Mouse (Mus musculus) cerebellum, postnatal 4 days (tissue): ENCODE data around the gene Loxl1.

Source experiments
- DNase-seq, 2 experiments: peaks; one replicate each; pipeline ENCODE4 v3.0.0; 2022; ENCODE audit warnings: low spot score in 2 of 2, mixed read lengths in 1 of 2

Gene Loxl1

DNA sequence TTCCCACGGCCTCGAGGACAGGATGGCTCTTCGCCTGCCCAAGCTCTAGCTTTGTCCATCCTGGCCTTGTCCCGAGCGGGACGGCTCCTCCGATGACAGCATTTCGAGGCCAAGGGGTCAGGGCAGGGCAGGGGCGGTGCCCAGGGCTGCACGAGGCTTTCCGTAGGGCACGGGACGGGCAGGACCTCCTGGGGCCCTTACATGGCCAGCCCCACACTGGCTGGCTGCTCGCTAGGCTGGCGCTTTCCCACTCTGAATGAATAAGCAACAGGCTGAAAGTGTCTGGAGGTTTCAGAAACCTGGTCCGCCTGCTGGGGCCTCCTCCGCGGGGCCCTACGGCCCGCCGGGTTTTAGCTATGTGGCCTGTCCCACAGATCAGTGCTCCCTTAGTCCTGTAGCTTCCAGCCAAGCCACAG, at the start of gene Loxl1:
Gene Loxl1, minus strand, starts transcription at position 243 of the 416 bp plus-strand sequence.
- DNase-seq = peak in 1 of 2 experiments; percentile 59

DNA sequence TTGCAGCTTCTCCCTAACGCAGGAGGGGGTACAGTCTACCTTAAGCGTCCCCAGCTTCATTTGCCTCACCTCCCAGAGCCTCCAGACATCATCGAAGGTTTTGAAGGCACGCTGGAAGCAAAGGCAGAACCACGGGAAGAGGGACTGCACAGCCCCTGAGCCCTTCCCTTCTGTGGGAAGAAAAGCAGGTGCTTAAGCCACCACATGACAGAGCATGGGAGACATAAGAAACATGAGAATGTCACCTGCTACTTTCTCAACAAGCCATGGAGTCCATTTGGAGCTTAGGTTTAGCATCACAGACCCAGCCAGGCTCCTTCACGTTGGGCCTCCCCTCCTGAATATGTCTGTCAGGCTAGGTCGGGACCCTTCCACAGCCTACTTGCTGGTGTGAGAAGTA, 49.0 kb upstream of the Loxl1 start:
- no peak for DNase-seq

DNA sequence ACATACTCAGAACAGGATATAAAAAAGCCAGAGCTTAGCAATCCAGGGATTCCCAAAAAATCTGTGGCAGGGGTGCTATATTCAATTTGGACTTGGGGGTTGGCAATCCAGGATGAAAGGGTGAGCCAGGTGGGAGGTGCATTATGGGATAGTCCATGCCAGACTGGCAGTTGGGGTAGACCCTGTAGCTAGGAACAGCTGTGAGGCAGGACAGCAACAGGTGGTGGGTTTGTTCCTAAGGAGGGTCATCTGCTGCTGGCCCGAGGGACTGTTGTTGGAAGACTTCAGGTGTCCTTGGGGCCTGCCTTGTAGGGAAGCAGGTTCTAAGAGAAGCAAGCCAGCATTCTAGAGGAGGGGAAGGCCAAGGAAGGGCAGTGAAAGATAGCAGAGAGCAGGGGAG, 48.4 kb upstream of the Loxl1 start:
- DNase-seq = no peak

DNA sequence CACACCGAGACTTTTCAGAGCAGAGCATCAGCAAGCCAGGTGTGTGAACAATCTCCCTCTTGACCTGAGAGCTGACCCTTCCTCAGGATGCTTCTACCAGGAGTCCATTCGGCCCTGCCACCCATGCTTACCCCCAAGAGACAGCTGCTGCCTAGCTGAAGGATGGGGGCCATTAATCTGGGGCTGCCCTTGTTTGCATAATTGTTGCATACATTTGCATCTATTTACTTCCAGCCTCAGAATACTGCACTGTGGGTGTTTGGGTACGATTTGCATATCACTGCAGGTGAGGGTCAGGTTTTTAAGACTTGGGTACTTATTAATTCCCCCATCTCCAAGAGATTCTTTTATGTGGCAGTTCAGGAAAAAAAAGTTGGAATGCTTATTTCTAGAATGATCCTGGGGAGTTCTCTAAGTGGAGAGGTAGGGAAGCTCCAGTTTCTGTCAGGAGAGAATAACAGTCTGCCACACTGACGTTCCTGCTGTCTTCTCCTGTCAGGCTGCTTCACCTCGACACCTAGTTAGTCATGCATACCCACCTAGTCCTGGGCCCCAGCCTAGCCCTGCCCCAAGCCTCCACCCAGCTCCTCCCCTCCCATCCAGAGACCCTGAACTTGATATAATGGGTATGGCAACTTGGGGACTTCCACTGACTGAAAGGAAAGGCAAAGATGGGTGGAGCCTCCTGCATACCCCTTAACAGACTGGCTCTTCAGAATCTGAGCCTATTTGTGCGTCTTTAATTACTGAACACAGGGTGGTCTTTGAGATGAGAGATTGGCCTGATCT, 42.5 kb upstream of the Loxl1 start:
- no peak for DNase-seq

DNA sequence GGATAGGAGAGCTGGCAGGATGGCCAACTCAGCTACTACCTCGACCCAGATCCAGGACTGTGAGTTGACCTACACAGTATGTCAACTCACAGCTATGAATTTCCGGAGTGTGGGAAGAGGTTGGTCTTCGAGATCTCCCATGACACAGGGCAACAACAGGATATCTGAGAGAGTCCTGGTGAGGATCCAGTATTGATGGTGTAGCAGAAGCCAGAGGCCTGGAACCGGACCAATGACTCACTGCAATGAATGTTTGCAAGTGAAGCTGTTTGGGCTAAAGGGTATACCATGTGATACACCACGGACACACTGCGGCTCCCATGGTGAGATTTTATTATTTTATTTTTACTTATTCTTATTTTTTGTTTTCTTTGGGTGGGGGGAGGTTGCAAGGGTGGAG, 41.7 kb upstream of the Loxl1 start:
- no peak for DNase-seq

DNA sequence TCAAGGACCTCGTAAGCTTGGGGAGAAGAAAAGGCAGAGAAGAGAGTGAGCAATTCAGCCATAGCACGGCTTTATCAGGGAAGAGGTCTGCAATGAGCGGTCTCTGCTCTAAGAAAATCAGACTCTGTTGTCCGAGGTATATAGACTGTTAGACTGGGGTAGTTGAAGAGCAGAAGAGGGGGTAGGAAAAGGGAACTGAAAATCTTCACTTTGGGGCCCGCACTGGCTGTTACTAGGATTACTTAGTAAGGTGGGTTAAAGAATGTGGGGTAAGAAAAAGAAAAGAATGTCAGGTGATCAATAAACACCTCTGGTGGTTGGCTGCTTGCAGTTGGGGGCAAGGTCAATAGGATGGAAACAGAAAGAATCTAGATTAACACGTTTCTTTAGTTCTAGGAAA, 40.2 kb upstream of the Loxl1 start:
- no peak for DNase-seq

DNA sequence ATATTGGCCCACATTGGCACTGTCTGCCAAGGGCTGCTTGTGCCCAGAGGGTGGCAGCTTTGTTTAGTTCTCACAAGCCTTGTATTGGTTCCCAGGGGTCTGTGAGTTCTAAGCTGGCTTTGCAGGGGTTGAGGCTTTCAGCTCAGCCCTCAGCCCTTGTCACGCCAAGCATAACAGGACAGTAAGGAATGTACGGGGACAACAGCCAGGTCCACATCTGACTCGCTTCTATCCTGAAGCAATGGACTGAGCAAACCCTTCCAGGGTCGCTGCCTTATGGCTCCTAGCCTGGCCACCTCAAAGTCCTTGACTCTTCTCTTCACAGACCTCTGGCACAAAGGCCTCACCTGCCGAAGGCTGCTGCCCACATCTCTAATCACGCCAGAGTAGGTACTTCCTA, 34.8 kb upstream of the Loxl1 start:
- DNase-seq = no peak

DNA sequence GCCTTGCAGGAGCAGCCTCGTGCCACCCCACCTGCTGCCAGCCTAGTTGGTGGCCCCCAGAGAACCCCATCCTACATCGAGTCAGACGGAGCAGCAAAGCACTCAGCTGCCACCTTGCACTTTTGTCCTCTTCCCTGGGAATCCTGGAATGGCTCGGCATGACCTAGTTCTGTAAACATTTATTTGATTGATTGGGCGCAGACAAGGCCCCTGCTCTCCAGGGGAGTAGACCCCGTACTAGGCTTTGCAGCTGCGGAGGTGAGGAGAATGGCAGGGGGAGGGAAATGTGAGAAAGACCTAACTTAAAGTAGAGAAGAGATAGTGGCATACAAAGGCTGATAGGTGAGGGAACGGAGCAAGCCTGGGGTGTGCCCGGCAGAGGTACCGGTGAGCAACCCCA, 33.5 kb upstream of the Loxl1 start:
- DNase-seq = no peak

DNA sequence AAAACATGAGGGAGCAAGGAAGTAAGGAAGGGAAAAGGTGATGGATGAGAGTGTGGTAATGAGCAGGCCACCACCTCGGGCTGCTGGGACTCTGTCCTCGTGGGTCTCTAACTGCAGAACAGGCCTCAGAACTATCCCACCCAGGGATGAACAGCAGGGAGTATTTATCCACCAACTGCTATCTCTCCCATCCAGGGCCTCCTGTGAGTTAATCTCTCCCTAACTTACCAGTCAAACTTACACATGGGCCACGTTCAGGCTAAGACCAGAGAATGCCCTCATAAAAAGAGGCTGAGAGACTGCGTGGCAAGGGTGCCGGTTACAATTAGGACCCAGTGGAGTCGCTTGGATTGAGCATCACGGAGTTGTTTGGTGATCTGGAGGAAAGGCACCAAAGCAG, 33.0 kb upstream of the Loxl1 start:
- DNase-seq = no peak

DNA sequence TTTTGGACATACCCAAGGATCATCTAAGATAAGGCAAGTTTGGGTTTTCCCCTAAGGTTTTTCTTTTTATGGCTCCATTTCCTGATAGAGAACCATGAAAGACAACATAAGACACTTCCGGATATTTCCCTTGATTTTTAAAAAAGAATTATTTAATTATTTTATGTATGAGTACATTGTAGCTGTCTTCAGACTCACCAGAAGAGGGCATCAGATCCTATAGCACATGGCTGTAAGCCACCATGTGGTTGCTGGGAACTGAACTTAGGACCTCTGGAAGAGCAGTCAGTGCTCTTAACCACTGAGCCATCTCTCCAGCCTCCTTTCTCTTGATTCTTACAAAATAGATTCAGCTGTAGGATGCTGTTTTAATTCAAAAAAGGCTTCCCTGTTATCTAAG, 28.8 kb upstream of the Loxl1 start:
- no peak for DNase-seq

DNA sequence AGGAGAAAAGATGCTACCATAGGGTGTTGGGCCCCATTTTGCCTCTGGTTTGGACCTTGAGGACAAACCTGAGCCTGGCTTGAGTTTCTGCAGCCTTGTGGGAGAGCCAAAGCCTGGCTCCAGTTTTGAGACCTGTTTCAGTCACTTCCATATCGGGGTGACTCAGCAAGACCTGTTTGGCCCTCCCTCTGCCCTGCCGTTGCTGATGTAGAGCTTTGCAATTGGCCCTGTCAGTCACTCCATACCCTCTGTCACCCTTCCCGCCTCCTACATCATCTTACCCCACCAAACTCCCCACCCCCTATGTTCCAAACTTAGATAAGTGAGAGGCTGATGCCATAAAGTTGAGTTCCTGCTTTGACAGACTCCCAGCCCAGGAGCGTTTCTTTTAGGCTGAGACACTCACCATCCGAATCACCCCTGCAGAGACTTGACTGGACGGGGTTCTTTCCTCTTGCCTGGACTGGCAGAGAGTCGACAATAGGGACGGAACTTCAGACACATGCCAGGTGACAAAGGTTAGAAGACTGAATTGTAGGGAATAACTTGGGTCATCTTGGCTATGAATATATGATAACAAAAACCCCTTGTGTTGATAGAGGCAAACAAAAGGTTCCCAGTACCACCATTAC, 23.8 kb upstream of the Loxl1 start:
- no peak for DNase-seq

DNA sequence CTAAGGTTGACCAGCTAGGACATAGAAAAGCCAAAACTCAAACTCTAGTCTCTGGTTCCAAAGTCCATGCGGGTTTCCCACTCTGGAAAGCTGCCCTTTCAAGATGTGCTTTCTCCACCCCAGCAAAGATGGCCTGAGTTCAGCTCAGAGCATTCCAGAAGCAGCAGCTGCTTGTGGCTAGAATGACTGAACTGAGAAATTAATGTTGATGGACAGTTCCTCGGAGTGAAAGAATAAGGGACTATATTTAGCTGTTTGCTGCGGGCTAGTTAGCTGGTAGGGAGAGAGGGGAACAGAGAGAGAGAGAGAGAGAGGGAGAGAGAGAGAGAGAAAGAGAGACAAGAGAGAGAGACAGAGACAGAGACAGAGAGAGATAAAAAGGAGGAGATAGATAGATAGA, 18.3 kb upstream of the Loxl1 start:
- DNase-seq = no peak

DNA sequence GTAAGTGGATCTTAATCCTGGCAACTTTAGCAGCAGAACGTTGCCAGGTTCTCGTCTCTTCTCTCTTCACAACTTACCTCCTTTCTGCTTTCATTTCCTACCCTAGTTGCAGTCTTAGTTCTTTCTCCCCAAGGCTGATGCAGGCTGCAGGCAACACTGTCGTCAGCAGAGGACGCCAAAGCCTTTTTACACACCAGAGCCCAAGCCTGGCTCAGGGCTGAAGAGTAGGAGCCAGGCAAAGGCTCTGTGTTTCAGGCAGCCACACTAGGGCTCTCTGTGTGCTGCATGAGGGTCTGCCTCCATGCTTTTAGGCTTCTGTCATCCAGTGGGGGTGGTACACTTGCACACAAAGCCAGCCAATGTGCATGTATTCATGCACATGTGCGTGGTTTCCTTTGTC, 17.3 kb upstream of the Loxl1 start:
- DNase-seq = peak in 1 of 2 experiments; percentile 73

DNA sequence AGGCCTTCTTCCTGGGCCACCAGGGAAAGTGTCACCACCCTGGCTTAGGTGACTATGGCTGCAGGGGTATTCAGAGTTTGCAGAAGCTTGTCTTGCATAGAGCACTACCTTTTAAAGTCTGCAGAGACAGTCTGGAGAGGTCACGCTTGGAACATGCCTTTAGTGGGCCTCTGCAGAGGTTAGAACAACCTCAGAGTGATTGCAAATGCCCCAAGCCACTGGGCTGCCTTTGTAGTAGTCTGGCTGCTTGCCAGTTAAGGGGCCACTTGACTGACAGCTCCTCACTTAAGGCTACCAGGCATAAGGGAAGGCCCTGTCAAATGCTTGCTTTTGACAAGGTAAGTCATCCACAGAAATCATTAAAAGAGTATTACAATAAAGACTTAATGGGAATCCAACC, 14.4 kb upstream of the Loxl1 start:
- DNase-seq = no peak

DNA sequence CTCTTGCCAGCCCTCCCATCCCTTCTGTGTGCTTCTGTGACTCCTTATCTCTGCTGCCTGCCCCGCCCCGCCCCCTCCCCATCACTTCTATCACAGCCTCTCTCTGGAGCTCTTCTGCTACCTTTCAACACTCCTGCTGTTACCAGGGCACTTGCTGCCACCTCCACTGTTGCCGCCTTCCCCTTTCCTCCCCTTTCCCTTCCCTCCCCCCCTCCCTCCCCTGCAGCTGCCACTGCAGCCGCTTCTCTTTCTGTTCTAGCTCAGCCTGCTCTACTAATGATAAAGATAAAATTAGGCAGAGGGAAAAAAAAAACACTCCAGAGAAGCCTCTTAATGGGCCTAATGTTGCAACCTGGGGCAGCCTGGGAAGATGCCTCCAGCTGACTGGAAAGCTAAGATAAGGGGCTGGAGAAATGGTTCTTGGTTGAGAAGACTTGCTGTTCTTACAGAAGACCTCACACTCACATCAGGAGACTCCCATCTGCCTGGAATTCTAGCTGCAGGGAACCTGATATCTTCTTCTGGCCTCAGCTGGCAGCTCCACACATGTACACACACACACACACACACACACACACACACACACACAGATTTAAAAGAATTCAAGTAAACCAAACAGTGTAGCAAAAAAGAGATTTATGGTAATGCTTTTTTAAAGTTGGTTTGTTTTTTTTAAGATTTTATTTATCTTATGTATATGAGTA, 13.6 kb upstream of the Loxl1 start:
- no peak for DNase-seq

DNA sequence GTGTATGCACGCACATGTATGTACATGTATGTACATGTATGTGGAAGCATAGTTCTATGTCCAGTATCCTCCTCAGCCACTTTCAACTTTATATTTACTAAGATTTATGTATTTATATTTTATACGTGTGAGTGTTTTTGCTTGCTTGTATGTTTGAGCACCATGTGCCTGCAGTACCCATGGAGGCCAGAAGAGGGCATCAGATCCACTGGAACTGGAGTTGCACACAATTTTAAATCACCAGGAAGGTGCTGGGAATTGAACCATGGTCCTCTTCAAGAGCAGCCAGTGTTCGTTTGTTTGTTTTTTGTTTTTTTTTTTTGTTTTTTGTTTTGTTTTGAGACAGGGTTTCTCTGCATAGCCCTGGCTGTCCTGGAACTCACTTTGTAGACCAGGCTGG, 8.7 kb upstream of the Loxl1 start:
- DNase-seq = no peak

DNA sequence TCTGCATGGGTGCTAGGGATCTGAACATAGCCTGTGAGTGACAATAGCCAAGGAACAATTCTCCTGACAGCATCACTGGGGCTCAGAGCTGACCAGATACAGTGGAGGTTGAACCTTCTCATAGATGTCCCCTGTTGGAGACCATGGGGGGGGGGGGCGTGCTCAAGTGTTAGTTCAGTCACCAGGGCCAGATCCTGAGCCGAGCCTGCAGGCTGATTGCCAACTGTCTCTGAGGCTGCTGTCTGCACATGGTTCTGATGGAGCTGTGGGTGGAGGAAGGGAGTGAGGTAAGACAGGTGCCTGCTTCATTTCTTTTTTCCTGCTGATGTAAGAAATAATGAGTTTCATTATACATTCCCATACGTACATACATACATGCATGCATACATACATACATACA, 5.3 kb upstream of the Loxl1 start:
- DNase-seq = no peak

DNA sequence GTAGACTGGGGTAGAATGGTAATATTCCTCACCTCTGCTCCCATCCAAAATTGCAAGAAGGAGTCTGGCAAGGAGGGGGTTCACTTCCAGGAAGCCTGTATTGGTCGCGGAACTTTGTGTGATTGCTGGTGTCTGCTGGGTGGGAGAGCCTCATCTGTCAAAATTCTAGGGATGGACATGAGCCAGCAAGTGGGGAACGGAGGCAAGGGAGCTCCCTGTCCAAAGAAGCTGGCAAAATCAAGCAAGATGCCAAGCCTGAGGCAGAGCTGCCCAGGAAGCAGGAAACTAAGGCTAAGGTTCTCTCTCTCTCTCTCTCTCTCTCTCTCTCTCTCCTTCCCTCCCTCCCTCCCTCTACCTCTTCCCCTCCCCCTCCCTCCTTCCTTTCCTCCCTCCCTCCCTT, 4.4 kb upstream of the Loxl1 start:
- no peak for DNase-seq

DNA sequence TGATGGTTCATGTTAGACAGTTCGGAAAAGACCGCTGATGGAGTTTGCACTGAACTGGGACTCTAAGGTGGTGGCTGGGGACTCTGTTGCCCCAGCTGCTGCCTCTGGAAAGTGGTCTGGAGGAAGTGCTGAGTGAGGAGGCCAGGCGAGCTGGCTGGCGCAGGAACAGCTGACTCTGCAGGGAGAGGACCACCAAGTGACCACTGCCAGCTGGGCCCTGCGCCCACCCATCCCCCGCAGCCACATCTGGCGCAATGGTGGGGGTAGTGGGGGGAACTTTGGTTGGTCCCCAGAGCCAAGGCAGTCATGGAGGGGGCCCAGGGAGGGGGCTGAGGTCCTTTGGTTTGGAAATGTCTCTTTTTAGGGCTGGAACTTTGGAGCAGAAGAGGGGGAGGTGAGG, 3.8 kb upstream of the Loxl1 start:
- DNase-seq = no peak

DNA sequence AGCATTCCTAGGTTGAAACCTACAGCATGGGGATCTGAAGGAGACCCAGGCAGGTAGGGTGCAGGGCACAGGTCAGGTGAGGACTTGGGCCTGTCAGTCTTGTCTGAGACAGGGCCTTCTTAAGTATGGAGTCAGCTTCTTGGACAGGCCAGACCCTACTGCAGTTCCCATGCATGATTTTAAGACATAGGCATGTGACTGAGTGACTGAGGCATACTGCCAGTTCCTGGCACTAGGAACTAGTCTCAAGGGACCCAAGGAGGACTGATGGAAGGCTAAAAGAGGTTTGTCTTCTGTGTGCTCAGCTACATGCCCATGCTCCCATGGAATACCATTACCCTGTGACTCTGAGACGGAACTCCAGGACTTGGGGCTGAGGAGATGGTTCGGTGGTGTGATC, 2.9 kb upstream of the Loxl1 start:
- DNase-seq = no peak

DNA sequence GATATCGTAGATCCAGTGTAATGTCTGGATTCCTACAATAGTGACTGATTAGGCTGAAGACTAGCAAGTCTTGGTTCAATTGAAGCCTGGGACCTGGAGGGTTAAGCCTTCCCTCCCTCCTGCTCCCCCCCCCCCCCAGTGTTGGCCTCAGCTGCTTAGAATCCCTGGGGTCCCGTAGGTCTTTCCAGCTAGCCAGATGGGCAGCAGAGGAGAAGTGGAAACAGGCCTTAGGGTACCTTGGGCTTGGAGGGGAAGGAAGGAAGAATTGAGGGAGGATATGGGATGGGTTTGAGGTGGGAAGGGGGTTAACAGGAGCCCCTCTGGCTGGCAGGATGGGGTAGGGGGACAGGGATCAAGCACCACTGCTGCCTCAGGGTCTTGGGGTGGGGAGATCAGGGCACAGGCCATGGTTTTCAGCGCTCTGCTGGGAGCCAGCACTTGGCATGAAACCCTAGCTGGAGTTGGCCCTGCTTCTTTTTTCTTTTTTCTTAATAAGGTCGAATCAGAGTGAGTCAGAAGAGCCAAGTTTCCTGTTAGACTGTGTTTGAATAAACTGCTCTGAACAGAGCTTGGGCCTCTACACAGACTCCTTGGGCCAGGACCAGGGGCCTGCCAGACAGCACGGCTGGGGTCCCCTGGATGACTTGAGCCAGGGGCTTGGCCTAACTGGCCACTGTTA, 1.8 kb upstream of the Loxl1 start:
- no peak for DNase-seq

DNA sequence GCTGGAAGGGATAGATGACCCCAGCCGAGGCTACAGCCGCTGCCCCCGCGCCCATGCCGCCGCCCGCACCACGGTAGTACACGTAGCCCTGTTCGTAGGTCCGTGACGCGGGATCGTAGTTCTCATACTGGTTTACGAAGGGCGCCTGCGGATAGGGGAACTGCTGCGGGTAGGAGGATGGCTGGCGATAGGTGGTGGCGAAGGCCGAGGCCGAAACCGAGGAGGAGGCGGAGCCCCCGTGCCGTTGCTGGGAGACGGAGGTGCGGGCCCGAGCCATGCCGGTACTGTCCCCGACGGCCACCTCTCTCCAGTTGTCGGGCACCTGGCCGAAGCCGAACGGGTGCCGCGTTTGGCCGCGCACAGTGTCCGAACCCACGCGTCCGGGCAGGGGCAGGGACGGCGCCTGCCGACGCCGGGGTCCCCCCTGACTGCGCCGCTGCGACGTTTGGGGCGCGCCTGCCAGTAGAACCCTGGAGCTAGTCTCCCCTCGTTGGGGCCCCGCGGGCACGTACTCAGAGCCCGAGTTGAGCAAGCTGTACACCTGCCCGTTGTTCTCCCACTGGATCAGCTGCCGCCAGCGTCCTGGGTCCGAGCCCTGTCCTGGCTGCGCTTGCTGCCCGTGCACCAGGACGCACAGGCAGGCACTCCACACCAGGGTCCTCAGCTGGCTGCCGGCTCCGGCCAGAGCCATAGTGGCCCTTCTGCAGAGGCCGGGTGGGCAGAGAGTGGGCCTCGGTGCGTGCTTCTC, 616 bp downstream of the Loxl1 start:
- no peak for DNase-seq
